Mouse (Mus musculus): ENCODE data around the gene Ints14.

DNA sequence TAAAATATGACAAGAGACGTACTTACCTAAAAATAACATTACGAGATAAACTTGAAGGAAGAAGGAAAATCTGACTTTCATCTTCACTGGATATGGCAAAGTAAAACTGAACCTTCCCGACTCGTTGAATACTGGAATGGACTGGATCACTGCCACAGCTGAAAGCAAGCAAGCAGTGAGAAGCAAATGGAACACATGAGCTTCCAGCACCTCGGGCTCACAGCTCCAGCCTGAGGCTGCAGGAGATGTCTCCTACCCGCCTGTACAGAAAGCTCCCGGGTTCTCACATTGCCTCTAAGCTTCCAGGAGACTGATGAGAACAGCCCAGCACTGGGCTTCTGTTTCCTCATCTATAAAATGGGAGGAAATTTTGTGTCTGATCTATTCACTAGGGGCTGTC lies 29.6 kb downstream of the Ints14 start:
- TF ChIP-seq CTCF (IDR thresholded peaks at IDR 0.05; ENCODE audit: control insufficient read depth, insufficient read depth, insufficient replicate concordance, low read depth, low read length) (no peak), POLR2A (IDR thresholded peaks at IDR 0.05; ENCODE audit: control insufficient read depth, low read depth, low read length) (no peak)

Measured in testis, adult 2 months (tissue).